Mouse (Mus musculus): ENCODE data around the gene Smyd3.

DNA sequence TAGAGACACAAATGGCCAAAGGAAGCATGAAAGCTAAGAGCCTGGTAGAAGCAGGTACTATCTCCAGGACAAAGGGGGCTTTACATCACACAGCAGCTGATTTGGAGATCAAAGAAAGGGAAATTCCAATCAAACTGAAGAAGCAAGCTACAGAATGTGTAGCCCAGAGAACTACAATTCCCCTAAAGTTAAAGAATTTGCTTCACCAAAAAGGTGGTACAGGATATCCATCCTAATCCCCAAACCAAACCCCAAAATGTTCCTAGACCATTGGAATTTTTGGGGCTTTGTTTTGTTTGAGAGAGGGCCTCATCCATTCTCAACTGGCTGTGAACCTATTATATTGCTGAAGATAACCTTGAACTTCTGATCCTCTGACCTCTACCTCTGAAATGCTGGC is 245.5 kb downstream of the Smyd3 start:
- TF ChIP-seq POLR2A (IDR thresholded peaks at IDR 0.05; ENCODE audit: borderline replicate concordance, extremely low read depth, insufficient read depth, insufficient read length, poor library complexity, severe bottlenecking) (no peak), CTCF (IDR thresholded peaks at IDR 0.05; ENCODE audit: borderline replicate concordance, extremely low read depth, insufficient read depth, insufficient read length) (no peak)
